Mouse (Mus musculus): Measurements from ENCODE around the gene Ndufa7.
"Not testable (repeated sequence)": the region's sequence is repeated elsewhere in the genome, so short reads cannot be mapped to it uniquely, and the experiment has no call there.

The Ndufa7 gene

DNA sequence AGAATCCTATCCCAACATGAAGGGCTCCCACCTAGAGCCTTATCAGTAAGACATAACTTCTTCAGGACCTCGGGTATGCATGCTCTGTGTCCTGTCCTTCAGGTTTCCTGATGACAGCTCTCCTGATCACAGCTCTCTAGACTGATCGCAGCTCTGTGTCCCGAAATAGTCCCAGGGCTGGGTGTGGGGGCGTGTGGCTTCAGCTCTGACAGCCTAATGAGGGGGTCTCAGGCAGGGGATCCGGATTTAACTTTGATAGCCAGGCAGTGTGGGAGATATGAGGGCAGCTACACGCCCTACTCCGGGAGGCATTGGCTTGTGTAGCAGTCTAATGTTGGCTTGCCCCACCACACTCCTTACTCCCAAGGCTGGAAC lies 13.2 kb upstream of the Ndufa7 start:
- no peak for DNase-seq (ENCODE audit: low spot score in 2 of 2)

DNA sequence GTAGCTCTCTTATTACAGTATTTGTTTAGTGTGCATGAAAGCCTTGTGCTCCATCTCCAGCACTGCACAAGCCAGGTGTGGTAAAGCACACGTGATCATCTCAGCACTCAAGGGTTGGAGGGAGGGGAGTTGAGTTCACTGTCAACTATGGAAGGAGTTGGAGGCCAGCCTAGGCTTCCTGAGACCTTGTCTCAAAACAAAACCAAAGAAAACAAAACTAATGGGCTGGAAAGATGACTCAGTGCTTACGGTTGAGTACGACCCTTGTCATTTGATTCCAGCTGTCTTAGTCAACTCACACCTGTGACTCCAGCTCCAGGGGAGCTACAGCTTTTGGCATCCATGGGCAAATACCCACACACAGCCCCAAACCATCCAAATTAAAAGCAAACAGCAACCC lies 11.9 kb upstream of the Ndufa7 start:
- DNase-seq (ENCODE audit: low spot score in 2 of 2) = no peak

DNA sequence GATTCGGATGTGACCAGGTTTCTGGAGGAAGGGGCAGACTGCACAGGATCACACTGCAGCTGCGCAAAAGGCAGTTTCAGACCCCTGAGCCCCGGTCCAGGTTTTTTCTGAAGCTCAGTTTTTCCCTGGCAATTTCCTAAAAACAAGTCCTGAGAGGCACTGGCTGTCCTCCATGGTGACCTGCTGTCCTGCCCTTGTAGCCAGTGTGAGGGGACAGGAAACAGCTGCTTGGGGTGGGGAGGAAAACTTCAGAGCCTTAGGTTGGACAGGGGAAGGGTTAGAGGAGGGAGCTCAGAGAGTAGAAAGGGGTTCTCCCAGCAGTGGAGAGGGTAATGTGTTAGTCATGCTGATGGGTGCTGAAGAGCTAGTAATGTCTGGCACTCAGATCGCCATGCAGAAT lies 11.4 kb upstream of the Ndufa7 start:
- no peak for DNase-seq (ENCODE audit: low spot score in 2 of 2)

DNA sequence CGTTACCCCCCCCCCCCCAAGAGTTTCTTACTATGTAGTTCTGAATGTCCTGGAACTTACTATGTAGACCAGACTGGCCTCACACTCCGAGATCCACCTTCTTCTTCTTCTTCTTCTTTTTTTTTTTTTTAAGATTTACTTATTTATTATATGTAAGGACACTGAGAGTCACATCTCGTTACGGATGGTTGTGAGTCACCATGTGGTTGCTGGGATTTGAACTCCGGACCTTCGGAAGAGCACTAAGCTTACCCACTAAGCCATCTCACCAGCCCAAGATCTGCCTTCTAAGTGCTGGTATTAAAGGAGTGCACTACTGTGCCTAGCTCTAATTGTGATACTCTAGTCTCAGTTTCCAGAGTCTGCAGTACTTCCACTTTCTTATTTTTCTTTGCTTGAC lies 9.0 kb upstream of the Ndufa7 start:
- DNase-seq (ENCODE audit: low spot score in 2 of 2) = no peak

DNA sequence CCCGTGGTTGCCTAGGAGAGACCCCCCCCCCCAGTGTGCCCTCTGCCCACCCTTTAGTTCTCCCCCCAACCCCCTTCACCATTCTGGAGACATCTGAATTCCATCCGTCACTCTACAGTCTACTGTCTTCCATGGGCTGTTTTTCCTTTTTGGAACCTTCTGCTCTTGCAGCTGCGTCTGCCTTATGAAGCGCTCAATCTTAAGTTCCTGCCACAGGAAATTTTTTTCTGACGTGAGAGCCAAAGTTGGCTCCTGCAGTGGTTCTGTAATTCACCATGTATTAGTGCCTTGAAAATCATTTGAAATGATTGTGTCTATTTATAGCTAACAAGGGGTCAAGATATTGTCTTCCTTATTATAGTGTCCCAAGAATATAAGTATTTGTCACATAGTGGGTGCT lies 7.8 kb upstream of the Ndufa7 start:
- no peak for DNase-seq (ENCODE audit: low spot score in 2 of 2)

DNA sequence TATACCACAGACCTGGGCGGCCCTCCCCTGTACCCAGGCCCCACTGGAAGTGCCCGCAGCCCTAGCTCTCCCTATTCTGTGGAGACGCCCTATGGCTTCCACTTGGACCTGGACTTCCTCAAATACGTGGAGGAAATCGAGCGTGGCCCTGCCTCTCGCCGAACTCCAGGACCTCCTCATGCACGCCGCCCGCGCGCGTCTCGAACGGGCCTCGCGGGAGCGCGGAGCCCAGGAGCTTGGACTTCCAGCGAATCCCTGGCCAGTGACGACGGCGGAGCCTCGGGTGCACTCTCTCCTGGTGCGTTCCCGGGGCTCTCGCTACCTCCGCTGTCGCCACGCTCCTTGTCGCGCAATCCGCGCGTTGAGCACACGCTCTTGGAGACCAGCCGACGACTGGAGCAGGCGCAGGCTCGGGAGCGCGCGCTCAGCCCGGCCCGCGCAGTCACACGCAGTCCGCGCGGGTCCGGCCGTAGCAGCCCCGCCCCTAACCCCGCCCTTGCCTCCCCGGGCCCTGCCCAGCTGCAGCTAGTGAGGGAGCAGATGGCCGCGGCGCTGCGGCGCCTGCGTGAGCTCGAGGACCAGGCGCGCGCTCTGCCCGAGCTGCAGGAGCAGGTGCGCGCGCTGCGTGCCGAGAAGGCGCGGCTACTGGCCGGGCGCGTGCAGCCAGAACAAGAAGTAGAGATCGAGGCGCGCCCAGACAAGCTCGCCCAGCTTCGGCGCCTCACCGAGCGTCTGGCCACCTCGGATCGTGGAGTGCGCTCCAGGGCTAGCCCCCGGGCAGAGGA lies 7.0 kb upstream of the Ndufa7 start:
- peak; percentile 89 to 92 for DNase-seq (ENCODE audit: low spot score in 2 of 2)

DNA sequence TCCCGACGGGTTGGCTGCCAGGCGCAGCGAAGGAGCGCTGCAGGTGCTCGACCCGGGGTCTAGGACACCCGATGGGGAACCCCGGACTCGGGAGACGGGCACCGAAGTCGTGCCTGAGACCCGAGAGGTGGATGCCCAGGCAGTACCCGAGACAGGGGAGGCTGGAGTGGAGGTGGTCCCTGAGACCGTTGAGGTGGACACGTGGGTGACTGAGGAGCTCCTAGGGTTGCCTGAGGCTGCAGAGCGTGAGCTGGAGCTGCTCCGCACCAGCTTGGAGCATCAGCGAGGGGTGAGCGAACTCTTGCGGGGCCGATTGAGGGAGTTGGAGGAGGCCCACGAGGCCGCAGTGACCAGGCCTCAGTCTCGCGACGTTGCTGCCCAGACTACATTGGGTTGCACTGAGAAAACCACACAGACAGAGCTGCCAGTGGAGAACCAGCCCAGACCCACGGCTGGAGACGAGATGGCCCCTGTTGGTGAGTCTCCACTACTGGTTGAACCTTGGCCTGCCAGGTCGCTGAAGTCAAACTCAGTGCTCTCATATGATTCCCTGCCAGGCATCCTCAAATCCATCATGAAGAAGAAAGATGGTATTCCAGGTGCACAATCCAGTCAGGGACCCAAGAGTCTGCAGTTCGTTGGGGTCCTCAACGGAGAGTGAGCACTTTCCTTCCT lies 6.3 kb upstream of the Ndufa7 start:
- no peak for DNase-seq (ENCODE audit: low spot score in 2 of 2)

DNA sequence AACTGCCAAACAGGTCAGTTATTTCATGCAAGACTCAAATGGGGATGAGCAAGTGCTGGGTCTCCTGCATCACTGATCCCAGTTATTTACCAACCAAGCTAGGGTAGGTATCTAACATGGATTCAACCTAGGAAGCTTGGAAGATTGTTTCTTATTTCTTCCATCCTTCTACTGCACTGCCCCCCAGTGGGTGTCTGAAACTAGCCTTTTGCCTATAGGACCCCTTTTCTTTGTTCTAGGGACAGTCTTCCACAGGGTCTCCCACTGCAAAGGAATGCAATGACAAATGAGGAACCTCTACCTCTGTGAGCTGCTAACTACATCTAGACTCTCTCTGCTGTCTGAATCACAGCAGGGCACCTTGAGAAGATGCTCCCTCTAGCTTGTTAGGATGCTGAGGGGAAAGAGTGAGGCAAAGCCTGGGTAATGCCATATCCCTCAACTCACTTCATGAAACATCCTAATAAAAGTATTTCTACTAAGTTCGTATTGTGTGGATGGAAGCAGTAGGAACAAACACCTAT lies 1.9 kb upstream of the Ndufa7 start:
- DNase-seq (ENCODE audit: low spot score in 2 of 2) = no peak

DNA sequence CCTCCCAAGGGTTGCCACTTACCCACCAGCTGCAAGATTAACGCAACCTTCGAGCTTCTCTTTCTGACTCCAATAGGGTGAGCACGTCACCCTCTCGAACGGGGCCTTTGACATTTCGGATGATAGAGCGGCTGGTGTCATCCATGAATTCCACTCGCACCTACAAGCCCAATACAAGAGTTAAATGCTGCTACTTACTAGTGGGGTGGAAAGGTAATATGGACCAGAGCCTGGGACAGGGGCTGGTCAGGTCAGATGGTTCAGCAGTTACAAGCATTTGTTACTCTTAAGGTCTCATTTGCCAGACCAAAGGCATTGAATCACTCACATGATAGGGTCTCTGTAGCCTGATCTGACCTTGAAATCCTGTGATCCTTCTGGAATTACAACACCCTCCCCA lies 1.2 kb upstream of the Ndufa7 start:
- not testable (repeated sequence) for DNase-seq (ENCODE audit: low spot score in 2 of 2)

DNA sequence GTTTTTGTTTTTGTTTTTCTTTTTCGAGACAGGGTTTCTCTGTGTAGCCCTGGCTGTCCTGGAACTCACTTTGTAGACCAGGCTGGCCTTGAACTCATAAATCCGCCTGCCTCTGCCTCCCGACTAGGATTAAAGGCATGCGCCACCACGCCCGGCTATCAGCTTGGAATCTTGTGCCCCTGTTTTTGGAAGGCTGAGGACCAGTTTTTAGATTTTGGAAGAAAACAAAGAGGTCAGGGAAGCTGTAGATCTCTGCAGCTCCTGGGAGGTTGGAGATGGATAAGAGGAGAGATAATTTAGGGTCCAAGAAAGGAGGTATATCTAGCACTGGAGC lies 592 bp downstream of the Ndufa7 start:
- not testable (repeated sequence) for DNase-seq (ENCODE audit: low spot score in 2 of 2)

DNA sequence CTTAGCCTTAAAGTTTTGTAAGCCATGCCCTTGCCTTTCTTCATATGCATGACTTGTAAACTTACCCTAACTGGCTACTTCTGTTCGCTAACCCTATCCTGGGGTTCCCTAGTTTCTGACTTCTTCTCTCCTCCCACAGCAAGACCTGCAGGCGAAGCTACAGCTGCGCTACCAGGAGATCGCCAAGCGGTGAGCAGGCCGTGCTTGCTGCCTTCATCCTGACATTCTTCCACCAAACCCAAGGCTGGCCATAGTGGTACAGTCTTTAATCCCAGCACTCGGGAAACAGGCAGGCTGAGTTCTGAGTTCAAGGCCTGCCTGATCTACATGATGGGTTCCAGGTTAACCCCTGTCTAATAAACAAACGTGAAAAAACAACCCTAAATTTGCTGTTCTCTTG lies 1.1 kb downstream of the Ndufa7 start:
- no peak for DNase-seq (ENCODE audit: low spot score in 2 of 2)

DNA sequence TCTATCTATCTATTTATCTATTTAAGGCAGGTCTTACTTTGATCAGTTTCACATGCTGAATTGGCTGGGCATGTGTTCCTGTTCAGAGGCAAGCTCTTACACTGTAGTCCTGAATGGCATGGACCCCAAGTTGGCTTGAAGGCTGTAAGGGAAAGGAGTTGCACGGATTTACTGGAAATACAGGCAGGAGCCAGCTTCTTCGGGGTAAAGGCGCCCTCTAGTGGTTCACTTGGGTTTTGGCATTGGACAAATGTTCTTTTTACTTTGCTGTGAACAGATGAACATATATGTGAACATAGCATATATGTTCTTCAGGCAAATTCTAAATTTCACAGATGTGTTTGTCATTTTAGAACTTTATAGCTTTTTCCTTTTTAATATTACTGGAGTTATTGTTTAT lies 2.5 kb downstream of the Ndufa7 start:
- DNase-seq (ENCODE audit: low spot score in 2 of 2) = peak; percentile 66 to 86

DNA sequence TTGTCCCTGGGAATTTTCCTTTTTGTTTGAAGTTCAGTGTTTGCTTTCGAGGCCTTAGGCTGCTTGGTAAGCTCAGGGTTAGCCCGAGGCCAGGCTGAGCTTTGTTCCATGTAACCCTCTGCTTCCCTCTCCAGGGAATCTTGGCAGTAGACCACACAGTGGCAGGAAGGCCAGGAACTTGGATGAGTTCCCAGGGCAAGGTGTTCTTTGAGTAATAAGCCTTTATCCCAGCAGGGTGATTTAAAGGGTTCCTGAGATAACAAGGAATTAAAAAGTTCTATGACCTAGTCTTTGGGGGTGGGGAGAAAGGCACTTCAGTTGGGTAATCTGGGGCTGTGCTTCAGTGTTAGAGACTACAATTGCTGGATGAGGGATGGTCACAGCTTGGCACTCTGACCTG lies 4.5 kb downstream of the Ndufa7 start:
- DNase-seq (ENCODE audit: low spot score in 2 of 2) = no peak

DNA sequence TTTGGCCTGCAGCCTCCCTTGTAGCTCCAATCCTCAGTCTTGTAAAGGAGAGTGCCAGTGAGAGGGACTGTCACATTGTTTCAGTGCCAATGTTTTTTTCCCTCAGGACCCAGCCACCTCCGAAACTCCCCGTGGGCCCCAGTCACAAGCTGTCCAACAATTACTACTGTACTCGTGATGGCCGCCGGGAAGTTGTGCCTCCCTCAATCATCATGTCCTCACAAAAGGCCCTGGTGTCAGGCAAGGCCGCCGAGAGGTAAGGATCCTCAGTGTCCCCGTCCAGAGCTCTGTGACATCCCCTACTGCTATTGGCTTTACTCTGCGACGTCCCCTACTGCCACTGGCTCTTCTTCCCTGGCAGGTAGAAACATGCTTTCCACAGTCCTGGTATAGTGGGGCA lies 5.2 kb downstream of the Ndufa7 start:
- no peak for DNase-seq (ENCODE audit: low spot score in 2 of 2)

DNA sequence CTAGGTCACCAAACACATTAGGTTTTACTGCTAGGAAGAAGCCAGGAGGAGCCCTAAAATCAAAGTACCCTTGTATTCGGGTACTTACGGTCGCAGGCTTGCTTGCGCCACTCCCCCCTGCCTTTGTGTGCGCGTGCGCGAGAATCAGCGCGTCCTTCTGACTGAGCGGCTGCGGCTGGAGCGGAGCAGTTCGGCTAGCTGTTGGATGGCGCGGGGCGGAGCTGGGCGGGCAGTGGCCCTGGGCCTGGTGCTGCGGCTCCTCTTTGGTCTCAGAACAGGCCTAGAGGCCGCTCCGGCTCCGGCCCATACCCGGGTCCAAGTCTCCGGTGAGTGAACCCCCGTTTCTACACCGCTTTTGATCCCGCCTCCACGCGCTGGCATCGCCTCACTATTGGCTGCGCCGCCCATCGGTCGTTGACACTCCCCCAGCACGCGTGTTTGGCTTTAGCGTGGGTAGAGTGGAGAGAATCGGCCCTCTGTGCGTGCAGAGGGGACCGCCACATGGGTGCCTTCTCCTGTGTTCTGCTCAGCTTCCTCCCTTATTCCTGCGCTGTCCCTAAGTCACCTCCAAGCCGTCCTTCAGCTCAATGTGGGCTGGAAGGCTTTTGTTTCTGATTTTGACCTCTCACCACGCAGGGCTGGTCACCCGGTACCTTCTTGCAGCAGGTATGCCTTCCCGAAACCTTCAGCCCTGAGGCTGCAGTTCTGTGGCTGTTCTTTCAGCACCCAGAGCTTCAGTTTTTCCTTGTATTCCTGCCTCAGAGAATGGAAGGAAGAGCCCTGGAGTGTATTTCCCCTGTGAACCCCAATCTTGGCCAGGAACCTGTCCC lies 18.8 kb downstream of the Ndufa7 start, which contains the start of gene Cd320:
Cd320 (plus strand) TSS at position 126 of the 830 bp plus-strand sequence.
- peak; percentile 86 to 95 for DNase-seq (ENCODE audit: low spot score in 2 of 2)

DNA sequence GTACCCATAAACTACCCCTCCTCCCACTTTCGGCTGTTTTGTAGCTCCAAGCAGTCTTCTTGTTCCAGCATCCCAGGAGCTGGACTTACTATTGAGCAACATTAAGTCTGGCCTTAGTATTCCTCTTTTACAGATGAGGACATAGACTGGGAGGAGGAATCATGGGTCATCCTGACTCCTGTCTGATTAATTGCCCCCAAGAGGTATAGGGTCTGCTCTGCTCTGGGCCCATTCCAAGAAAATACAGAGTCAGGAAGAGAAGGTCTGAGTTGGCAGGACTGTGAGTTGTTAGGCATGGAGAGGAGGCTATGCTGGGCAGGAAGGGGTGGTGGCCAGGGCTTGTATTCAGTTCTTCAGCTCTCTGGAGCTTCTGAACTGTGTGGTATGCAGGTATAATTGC lies 19.8 kb downstream of the Ndufa7 start:
- DNase-seq (ENCODE audit: low spot score in 2 of 2) = no peak

DNA sequence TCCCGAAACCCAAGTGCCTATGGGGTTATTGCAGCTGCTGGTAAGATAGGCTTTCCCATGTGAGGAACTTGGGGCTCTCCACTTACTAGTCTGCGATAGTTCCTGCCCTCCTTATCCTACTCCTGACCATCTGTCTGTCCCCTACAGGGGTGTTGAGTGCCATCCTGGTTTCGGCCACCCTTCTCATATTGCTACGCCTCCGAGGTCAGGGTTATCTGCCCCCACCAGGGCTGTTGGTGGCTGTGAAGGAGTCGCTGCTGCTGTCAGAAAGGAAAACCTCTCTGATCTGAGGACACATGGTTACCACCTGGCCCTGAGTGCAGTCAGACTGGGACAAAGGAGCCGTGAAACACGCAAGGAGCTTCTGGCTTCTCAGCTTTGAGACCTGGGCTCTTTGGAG lies 23.8 kb downstream of the Ndufa7 start:
- no peak for DNase-seq (ENCODE audit: low spot score in 2 of 2)

DNA sequence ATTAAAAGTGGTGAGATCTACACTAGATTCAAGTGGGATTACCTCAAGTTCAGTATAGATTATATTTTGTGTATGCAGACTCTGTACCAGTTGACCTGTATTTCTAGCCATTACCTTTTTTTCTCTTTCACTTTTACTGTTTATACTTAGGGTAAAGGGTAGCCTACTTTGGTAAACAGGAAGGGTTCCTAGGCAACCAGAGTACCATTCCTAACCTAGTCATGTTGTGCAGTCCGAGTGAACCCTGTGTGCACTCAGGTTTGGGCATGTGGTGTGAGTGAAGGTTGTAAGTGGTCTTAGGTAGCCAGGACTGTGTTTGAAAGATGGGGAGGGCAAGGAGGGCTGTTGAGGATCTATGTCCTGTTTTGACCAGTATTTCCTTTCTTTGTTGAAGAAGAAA lies 27.0 kb downstream of the Ndufa7 start:
- no peak for DNase-seq (ENCODE audit: low spot score in 2 of 2)

DNA sequence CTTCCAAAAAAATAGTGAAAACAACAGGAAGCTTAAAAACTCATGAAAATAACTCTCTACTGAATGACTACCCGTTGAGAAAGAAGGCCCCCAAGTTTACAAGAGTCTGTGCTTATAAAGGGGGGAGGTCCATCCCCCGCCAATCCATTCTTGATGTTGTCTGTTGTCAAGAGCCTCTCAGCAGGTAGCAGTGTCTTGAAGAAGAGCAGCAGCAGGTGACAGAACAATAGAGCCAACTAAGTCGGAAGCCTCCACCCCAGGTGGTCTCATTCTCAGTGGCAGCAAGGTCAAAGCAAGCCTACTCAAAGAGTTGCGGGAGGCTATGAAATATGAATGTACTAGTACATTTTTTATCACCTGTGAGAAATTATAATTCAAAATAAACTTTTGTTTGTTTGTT lies 33.4 kb downstream of the Ndufa7 start:
- no peak for DNase-seq (ENCODE audit: low spot score in 2 of 2)

DNA sequence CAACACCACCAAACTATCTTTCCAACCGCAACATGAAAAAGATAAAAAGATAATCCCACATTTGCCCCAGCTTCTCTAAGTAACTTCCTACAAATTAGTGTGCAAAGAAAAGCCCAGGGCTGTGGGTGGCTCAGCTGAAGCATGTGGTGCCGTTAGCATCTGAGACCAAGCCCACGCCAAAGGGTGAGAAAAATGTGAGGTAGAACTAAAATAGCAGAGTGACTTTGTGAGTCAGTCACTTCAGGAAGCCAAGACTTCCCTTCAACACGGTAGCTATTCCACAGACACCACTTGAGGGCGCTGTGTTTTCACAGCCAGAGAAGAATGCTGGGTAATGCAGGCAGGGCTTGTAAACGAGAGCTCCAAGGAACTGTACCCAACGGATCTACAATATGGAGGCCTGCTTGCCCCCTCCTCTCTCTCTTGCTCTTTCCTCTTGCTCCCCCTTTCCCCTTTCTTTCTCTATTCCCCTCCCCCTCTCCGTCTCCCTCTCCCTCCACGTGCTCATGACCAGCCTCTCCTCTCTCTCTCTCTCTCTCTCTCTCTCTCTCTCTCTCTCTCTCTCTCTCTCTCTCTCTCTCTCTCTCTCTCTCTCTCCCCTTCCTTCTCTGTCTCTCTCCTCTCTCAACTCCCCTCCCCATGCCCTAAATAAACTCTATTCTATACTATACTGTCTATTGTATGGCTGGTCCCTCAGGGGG lies 41.1 kb downstream of the Ndufa7 start:
- peak; percentile 65 to 84 for DNase-seq (ENCODE audit: low spot score in 2 of 2)

DNA sequence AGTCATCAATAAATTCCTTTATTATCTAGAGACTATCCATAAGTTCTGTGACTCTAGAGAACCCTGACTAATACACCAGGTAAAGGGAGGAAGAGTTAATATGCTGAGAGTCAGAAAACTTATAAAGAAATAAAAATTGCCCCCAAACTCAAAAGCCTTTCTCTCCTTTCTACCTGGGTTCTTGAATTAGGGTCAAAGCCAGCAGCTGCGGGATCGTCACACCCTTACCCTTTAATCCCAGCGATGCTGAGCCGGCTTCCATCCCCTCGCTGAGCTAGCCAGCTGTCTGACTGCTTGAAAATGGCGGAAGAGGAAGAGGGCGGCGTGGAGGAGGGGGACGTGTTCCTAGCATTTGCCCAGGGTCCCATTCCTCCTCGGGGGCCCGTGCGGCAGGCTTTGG lies 49.2 kb downstream of the Ndufa7 start, which contains the start of gene Gm7029:
Gm7029 (plus strand) TSS at position 301 of the 400 bp plus-strand sequence.
- not testable (repeated sequence) for DNase-seq (ENCODE audit: low spot score in 2 of 2)

DNA sequence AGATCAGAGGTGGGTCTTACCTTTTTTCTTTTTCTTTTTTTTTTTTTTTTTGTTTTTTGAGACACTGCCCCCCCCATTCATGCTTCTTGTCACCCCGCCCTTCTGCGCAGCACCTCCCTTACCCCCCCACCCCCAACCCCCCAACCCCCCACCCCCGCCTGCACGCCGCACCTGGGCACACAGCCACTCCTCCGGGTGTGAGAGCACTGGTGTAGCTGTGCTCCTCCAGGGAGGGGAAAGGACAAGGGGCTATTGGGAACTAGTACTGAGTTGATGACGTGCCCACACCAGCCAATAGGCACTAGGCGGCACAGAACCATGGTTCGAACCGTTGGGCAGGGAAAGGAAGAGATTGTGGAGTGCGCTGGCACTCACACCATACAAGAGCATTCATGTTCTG lies 50.0 kb downstream of the Ndufa7 start:
- no peak for DNase-seq (ENCODE audit: low spot score in 2 of 2)
